Mouse (Mus musculus) left cerebral cortex, adult 9 months (tissue): ENCODE results near the gene Baiap3.

Source experiments
- DNase-seq, 2 experiments: peaks; one replicate each; pipeline ENCODE4 v3.0.0; 2022; ENCODE audit warnings: low spot score in 2 of 2

Baiap3 gene

DNA sequence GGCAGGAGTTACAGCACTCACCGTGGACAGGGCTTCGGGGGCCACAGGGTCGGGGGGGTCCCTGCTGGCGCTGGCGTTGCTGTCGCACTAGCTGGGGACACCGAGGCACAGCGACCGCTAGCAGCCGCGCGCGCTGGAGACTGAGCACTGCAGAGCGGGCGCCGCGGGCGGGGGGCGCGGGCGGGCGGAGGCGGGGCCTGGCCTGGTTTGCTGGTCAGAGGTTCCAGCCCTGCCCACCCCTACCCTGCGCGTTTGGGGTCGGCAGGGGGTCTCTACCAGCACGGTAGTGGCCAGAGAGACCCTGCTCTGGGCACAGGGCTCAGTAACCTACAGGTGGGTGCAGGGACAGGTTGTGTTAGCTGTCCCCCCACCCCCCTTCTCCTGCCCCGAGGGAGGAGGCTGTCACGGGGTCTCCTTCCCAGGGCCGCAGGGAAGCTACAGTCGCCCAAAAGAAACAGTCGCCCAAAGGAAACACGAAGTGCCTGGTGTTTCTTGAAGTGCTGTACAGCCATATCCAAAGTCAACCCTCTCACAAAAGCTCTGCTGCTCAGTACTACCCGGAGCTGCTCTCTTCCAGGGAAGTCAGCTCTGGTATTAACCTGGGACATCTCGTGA, at the start of gene Baiap3:
TSS of gene Baiap3 (minus strand) at position 225 of the 615 bp plus-strand sequence.
- DNase-seq = no peak

DNA sequence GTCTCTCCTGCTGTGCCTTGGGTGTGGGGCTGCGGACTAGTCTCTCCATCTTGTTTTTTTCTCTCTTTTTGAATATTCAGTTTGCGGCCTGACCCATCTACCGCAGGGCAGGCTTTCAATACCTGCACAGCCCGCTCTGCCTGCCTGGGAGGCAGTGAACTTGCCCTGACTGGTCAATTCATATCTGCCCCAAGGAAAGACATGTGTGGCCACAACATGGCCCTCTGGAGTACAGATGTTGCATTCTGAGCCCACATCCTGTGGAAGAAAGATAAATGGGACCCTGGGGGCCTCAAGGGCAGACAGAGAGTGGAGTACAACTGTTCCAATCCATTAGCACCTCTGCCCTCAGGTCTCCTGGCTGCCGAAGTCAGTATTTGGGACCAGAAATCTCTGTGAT, 41.9 kb upstream of the Baiap3 start, which contains the start of gene Prss34:
TSS of gene Prss34 (plus strand) at position 301 of the 400 bp plus-strand sequence.
- no peak for DNase-seq

DNA sequence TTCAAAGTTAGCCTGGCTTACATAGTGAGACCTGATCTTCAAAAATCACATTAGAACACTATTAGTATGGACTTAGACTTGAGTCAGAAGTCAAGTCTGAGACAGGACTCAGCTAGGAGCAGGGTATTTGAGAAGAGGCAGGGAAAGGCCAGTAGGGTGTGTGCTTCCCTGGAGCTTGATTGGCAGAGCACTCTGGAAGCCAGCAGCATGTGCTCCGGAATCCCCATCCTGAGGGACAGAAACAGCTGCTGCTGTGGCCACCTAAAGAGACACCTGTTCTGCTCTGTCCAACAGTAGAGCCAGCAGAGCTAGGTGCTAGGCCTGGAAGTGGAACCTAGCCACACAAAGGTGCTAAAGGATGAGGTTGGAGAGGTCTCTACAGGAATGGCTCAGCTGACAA, 37.9 kb upstream of the Baiap3 start:
- DNase-seq = no peak

DNA sequence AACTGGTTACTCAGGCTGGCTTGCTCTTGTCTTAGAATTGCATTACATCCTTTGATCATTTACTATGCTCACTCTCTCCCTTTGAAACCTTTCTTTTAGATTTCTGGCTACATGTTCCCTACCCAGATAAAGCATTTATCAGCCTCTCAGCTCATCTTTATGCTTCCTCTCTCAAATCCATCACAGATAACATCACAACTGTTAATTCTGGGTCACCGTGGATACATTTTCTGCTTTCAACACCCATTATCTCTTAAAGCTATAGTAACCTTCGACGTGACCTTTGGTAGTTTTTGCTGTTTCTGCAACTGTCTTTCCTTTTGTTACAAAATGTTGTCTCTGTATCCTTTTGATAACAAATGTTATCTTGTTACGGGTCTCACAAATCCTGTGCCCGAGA, 37.3 kb upstream of the Baiap3 start:
- DNase-seq = no peak

DNA sequence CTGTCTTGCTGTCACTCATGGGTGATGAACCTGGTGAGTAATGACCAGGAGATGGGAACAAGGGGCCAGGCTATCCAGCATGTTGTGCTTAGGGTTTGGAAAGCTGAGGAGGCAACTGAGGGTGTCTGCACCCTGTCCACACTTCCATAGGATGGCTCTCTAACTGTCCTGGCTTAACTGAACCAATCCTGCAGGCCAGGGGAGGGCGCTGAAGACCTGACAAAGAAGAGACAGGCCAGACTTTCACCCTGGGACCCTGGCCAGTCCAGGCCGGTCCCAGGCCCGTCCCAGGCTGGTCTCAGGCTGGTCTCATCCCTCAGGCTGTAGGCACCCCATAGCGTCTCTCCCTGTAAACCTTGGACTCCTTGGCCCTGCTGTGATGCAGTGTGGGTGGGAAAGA, 34.2 kb upstream of the Baiap3 start:
- no peak for DNase-seq

DNA sequence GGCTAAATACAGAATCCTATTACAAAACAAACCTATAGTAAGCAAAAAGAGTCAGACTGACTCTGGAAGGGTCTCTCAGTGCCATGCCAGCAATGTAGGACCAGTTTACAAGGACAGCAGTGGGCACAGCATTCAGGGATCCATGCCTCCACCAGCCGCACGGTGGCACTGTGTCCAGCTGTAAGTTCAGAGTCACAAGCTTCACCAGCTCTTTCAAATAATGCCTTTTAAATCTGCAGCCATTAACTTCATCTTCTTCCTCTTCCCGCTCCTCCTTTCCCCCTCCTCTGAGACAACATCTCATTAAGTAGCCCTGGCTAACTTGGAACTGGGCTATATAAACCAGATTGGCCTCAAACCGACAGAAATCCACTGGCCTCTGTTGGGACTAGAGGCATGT, 32.7 kb upstream of the Baiap3 start:
- DNase-seq = peak in 1 of 2 experiments; percentile 47

DNA sequence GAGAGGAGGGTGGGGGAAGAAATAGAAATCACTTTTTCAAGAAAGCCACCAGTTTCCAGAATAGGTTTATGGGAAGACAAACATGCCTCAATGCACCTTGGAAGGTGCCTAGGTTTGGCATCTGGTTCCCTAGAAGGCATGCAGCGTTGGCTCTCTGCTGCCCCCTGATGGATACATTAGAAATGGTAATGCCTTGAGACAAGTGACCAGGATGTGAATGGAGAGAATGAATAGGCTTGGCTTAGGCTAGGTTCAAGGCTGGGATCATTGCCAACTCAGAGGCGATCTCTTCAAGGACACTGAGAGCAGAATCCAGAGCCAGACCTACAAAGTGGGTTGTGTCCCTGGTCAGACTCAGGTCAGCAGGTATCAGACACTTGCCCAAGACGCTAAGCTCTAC, 28.9 kb upstream of the Baiap3 start:
- peak in 1 of 2 experiments; percentile 66 for DNase-seq

DNA sequence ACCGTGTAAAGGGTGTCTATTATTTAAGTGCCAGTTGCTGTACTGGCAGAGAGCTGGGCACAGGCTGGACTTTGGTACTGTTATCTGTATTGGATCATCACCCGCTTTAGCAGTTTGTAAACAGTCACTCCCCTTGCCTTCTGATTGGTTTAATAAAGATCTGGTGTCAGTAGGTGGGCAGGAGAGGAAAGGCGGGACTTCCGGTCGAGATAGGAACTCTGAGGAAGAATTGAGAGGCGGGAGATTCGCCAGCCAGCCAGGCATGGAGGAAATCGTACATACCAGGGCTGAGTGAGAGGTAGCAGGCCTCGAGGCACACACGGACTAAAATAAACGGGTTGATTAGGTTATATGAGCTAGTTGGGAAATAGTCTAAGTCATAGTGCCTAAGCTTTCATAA, 26.0 kb upstream of the Baiap3 start:
- DNase-seq = peak in 1 of 2 experiments; percentile 26

DNA sequence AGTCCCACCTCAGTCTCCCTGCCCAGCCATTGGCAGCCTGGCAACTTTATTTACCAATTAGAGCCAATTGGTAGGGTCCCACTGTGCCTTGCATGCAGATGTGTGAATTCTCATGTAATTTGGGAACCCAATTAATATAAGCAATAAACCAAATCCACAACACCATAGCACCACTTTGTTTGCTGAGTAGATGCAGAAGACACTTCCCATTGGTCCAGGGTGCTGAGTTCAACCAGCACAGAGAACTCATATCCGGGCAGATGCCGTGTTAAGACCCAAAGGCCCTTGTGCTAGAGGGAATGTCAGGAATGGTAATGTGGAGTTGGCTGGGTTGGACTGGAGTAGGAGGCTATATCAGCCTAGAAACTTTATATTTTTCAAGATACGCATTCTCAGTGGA, 19.7 kb upstream of the Baiap3 start:
- DNase-seq = no peak

DNA sequence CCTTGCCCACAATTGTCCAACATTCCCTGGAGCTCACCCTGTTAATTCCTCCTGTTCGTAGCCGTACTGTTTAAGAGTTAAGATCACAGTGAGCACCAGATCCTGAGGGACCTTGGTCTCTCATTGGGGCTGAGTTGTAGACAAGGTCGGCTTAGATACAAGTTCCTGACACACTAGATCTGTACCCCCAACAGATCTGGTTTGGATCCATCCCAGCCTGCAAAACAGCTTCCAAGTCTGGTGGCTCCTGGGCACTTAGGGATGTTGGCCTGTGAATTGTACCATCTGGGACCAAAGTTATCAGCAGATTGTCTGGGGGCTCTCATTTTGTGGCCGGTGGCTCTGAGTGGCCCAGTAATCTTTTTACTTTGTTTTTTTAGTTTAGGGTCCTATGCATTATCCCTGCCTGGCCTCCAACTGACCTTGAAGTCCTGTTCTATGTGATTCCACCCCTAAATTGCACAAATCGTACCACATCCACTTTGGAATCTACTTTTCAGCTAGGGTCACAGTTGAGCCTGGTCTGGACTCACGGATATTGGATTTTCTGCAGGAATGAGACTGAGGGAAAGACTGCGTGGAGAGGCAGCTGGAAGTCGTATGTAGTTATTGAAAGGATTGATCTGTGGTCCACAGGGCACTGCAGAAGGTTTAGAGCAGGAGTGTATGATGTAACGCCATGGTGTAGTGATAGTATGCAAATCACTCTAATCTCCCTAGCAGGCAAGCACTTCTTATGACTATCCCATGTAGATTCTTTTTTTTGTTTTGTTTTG, 18.6 kb upstream of the Baiap3 start, which contains the start of gene Ube2i:
TSS of gene Ube2i (minus strand) at position 52 of the 776 bp plus-strand sequence.
- DNase-seq = no peak

DNA sequence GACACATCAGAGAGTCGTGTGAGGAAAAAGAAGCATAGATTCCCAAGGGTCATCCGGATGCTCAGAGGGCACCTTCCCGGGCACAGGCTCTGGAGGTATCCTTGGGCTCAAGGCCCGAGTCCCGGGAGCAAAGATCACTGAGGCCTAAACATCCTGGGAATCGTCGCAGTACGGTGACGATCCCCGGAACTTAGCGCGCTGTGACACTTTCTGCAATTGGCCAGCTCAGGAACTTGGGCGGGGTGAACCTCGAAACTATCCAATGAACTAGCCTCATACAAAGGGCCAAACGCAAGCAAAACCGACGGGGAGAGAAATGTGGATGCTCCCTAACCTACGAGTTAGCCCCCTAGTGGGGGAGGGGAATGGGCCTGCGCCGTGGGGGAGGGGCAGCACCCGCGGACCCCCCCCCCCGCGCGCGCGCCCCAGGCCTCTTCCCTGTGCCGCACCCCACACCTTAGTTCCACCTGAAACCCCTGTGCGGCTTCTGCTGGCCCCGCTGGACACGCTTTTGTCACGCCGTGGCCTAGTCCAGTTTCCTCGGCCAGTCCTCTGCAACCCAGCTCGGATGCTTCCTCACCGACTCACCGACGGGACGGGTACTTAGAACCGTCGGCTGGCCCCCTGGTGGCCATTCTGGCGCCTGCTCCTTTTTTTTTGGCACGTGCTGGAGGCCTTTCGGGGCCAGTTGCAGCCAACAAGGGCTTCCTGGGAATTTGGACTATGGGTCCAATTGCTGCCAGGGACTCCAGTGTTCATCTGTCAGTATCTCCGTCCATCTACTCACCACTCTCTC, 17.7 kb upstream of the Baiap3 start:
- peak; percentile 86 to 99 for DNase-seq

DNA sequence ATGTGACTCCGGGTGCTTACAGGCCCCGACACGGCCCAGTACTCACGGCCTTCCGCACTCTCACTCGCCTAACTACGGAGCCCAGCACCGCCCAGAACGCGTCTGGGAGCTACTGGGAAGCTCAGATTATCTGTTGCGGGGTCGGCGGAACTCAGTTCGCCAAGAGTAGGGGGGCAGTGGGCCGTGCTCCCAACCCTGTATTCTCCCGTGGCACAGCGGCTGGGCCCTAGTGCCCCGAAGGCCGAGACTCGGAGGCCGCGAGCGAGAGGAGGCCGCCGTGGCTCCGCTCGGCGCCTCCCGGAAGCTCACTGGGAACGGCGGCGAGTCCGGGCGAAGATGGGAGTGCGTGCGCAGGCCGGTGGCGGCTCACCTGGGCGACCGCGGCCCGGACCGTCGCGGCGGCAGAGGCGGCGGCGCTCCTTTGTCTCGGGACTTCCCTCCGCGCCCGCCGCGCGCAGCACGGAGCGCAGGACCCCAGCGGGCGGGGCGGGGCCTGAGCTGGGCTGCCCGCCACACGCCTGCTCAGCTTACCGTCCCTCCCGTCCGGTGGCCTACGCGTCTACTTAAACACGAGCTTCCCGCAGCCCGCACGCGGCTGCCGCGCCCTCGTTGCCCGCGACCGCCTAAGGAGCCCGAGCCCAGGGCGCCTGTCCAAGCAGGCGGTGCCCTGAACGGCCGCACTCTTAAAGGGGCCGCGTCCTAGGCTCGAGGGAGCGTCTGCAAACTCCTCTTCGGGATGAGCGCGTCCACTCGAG, 17.0 kb upstream of the Baiap3 start:
- peak; percentile 33 to 79 for DNase-seq

DNA sequence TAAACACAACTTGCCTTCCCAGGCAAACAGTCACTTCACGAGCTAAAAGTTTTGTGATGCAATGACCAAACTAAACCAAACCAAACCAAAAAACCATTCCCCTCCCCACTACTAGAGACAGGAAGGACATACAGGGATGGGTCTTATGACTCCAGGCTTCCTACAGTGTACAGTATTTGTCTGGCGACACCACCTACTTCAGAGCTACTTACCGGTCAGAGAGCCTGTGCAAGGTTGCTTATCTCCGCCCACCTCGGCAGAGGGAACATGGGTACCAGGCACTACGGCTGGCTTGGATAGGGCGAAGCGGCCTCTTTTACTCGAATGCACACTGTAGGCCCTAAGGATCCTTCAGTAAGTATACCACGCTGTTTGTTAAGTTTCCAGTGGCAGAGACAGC, 16.2 kb upstream of the Baiap3 start:
- no peak for DNase-seq

DNA sequence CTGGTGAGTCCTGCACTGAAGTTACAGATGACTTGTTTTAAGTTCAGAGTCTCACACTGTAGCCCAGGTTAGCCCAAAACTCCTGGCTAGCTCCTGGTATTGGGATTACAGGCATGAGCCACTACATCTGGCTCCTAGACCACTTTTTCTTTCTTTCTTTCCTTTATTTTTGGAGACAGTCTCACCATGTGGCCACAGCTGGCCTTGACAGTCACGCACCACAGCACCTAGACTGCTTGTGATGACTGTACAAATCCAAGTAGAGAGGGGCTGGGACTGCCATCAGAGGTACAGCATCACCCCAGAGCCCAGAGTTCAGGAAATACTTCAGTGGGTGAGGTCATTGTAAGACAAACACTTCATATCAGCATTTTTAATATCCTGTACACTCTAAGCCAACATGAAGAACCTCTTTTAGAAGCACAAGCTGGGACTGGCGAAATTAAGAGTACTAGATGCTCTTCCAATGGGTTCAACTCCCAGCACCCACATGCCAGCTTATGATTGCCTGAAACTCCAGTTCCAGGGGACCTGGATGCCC, 14.7 kb upstream of the Baiap3 start:
- DNase-seq = no peak

DNA sequence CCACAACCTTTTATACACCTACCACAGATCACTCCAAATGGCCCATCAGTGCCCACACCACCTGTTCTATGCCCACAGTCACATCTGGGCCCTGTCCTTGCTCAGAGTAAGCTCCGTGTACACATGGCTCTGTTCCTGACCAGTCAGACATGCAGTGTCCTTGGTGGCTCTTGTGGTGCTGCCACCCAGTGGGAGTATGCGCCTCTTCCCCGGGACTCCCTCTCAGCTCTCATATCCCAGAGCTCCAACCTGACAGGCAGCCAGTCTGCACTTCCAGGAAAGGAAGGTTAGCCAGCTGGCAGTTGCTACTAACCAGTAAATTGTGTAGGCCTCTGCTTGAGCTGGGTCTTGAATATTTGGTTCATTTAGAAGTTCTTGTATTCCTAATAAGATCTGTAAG, 8.3 kb upstream of the Baiap3 start:
- DNase-seq = peak in 1 of 2 experiments; percentile 34

DNA sequence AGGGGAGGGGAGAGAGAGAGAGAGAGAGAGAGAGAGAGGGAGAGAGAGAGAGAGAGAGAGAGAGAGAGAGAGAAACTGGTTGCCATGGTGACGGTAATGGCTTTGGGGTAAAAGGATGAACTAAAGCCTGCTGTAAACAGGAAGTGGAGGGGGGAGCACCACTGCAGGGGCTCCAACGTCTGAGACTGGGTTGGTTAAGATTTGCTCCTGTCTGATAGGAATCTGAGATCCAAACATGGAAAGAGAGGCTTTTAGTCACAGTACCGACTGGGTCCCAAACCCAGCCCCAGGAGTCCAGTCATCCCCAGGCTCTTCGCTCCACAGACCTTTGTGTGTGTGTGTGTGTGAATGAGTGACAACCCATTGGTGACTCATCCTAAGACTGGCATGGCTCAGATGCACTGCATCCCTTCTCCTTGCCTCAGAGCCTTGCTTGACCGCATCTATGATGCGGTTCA, 1.7 kb upstream of the Baiap3 start:
- DNase-seq = no peak

DNA sequence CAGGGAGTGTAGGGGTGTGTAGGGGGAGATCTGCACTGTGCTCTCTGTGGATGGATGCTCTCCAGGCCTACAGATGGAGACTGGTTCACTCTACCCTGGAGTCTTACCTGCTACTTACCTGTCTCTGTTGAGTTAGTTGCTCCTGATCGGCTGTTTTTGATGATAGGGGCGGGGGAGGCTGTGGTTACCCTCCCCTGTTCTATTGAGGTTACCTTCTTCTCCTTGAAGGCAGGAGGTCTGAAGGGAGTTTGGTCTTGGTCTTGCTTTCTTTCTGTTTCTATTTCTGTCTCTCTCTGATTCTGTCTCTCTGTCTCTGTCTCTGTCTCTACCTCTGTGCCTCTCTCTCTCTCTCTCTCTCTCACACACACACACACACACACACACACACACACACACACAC, 1.1 kb downstream of the Baiap3 start:
- no peak for DNase-seq

DNA sequence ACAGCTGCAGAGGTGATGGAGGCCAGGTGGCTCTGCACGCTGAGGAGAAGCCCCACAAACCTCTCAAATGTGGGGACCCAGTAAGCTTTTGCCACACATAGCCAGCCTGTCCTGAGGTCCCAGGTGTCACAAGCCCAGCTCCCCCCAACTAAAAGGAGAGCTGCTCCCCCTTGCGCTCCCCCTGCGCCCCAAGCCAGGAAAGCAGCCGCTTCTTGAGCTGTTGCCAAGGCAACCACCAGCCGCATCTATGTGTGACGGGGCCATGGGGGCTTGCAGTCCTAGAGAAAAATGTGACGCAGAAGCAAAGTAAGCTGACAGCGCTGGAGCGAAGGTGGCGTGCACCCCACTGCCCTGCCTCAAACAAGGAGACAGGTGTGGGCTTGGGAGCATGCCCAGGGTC, 2.4 kb downstream of the Baiap3 start:
- DNase-seq = peak in 1 of 2 experiments; percentile 31

DNA sequence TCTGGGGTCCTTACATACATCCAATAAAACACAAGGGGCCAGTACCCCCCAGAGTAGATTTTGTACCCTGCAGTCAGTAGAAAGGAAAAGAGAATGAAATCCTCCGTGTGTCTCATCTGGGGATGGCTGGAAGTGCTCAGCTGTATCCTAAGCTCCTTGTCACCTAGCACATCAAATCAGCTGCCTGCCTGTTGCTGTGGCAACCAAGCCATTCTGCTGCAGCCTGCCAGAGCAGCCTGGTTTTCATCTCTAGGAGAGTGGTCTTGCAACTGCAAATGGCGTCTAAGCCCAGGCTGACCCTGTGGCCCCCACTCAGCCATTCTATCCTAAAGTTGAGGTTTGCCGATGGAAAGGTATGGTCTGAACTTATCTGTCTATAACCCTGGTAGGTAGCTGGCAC, 3.5 kb downstream of the Baiap3 start:
- no peak for DNase-seq

DNA sequence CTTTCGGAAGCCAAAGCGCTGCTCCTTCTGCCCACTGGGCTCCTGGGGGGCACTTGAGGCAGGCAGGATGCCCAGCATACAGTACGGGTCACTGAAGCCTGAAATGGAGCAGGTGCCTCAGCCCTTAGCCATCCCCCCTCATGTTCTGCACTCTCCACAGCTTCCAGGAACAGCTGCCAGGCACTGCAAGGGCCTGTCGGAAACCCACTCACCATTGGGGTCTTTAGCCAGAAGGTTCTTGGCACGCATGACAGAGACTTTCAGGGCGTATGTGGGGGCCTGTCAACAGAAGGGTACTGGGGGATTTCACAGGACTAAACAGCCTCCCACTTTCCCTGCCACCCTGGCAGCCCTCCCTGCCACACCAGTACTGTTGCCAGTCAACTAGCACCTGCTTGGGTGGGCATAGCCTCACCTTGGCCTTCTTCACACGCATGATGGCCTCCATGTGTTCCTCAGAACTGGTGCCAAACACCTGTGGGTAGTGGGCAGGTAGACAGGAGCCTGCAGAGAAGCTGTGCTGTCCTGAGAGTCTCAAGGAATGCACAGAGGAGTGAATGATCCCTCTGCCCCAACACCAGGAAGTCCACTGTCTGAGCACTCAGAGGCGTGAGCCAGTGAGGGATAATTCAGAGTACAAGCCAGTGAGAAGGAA, 5.9 kb downstream of the Baiap3 start:
- no peak for DNase-seq
